Mouse (Mus musculus): ENCODE measurements around the gene Mlxip. TPM values are rescaled to one million over a fixed set of nuclear protein-coding genes. Genes with fewer than 3 reads are reported as not detected.

Mlxip gene
- polyA plus RNA-seq, 1 experiment from 2014 or later, result 23.5 TPM

GRCm38 (mm10) chr5:123413866-123414363 is 19.3 kb downstream of the Mlxip start:
- H3K4me1 ChIP-seq (replicated peaks), result peaks cover 33% of the 10 kb centered on the region
- 85% methylated on average over 2 of the region's 2 CpGs for WGBS
- H3K9me3 ChIP-seq, result peaks cover 4% of the 10 kb centered on the region; the same call in 1 of the 2 replicates
- H3K4me2 ChIP-seq, result no peak overlapping the region
- H3K4me3 ChIP-seq, result no peak overlapping the region
- ATAC-seq (ENCODE audit: low read depth), result no peak
- H3K36me3 ChIP-seq, result peaks cover 15% of the 10 kb centered on the region; the same call in 1 of the 2 replicates
- H3K9ac ChIP-seq, result no peak overlapping the region
- no peaks in the 10 kb centered on the region for H3K27me3 ChIP-seq
- no peak overlapping the region for H3K27ac ChIP-seq (replicated peaks)

DNA sequence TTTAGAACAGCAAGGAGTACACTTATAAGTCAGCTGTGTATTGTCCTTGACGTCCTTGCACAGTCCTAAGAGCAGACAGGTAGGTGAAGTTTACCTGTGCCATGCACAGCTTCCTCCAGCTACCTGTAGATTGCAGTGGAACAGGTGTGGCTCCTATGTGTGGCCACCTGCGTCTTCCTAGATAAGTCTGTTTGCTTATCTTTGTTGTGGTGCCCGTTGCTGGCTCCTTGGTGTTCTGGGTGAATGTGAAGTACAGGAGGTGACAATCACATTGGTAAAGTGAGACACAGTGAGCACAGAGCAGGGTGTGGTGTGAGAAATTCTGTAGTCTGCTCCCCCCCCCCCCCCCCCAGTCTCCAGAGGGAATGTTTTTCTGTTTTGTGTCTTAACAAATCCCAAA is 21.6 kb downstream of the Mlxip start:
- no peak overlapping the region for H3K4me2 ChIP-seq
- no peak overlapping the region; the same call in 1 of the 2 replicates for H3K27ac ChIP-seq (replicated peaks)
- no peak for ATAC-seq (ENCODE audit: low read depth)
- 0 out of 2 replicates have a peak, but pooled peaks cover 5% of the 10 kb centered on the region for H3K36me3 ChIP-seq
- H3K4me3 ChIP-seq, result no peak overlapping the region
- no peaks in the 10 kb centered on the region for H3K9me3 ChIP-seq
- H3K4me1 ChIP-seq (replicated peaks), result peaks cover 41% of the 10 kb centered on the region
- no peaks in the 10 kb centered on the region for H3K27me3 ChIP-seq
- H3K9ac ChIP-seq, result no peak overlapping the region
- 87% methylated on average over 3 of the region's 3 CpGs for WGBS

DNA sequence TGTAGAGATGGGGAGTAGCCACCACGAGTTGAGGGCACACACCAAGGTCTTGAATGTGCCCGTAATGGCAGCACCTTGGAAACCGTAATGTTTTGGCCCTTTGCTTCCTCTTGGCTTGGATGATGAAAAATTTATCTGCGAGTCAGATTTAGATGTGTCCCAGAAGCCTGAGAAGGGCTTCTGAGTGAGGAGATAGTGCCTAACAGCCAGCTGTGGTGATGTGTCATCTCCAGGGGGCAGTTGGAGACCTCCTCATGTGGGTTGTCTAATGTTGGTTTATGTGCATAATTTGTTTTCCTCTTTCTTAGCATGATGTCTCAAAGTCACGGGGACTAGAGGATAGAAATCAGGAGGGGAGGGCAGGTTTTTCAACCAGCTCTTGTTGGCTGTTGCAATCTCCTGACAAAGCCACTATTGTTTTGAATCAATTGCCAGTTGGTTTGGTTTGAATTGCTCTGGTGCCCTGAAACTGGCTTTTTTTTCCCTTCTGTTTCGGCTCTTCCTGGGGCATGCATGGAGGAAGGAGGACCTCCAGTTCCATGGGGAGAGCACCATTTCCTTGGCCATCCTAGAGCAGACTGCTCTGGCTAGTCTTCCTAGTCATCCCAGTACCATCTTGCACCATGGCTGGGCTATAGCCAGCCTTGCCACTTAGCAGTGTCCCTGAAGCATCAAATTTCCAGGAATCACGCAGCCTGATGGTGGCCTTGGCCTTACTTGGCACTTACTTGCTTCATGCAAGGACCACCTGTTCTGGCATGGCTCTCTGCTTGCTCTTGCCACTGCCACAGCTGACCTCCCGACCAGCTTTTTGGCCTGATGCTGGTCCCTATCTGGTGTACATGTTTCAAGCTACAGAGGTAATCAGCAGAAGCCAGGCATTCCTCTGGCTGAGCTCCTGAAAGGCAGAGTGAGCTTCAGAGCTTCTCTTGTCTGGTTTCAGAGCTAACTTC is 22.2 kb downstream of the Mlxip start:
- H3K4me2 ChIP-seq, result no peak overlapping the region
- H3K9me3 ChIP-seq, result no peaks in the 10 kb centered on the region
- H3K27ac ChIP-seq (replicated peaks), result peak overlapping the region; percentile 71
- no peaks in the 10 kb centered on the region for H3K36me3 ChIP-seq
- no peak overlapping the region for H3K9ac ChIP-seq
- ATAC-seq (ENCODE audit: low read depth), result no peak
- H3K4me1 ChIP-seq (replicated peaks), result peaks cover 41% of the 10 kb centered on the region
- no peaks in the 10 kb centered on the region for H3K27me3 ChIP-seq
- no peak overlapping the region for H3K4me3 ChIP-seq
- WGBS, result 58% methylated on average over 8 of the region's 8 CpGs

- H3K4me1 ChIP-seq (replicated peaks), result peaks cover 8% of the 10 kb centered on the region; the same call in 1 of the 2 replicates
- no peak overlapping the region for H3K27ac ChIP-seq (replicated peaks)
- H3K9ac ChIP-seq, result no peak overlapping the region
- H3K4me2 ChIP-seq, result no peak overlapping the region
- 72% methylated on average over 2 of the region's 2 CpGs for WGBS
- ATAC-seq (ENCODE audit: low read depth), result no peak
- no peaks in the 10 kb centered on the region; the same call in 1 of the 2 replicates for H3K36me3 ChIP-seq
- H3K9me3 ChIP-seq, result 0 out of 2 replicates have a peak, but pooled peaks cover 2% of the 10 kb centered on the region
- no peaks in the 10 kb centered on the region for H3K27me3 ChIP-seq
- no peak overlapping the region for H3K4me3 ChIP-seq
These were observed 29.3 kb downstream of the Mlxip start for GRCm38 (mm10) chr5:123423885-123424284.

GRCm38 (mm10) chr5:123427556-123427955 is 33.0 kb downstream of the Mlxip start:
- peaks cover 13% of the 10 kb centered on the region for H3K4me1 ChIP-seq (replicated peaks)
- H3K9me3 ChIP-seq, result 0 out of 2 replicates have a peak, but pooled peaks cover 2% of the 10 kb centered on the region
- no peak overlapping the region for H3K4me3 ChIP-seq
- H3K9ac ChIP-seq, result no peak overlapping the region
- H3K36me3 ChIP-seq, result no peaks in the 10 kb centered on the region; the same call in 1 of the 2 replicates
- WGBS, result 97% methylated on average over 1 of the region's 1 CpGs
- H3K4me2 ChIP-seq, result no peak overlapping the region
- H3K27ac ChIP-seq (replicated peaks), result no peak overlapping the region
- no peaks in the 10 kb centered on the region for H3K27me3 ChIP-seq
- no peak for ATAC-seq (ENCODE audit: low read depth)

- Histone ChIP-seq H3K27me3 (no peaks in the 10 kb centered on the region), H3K27ac (replicated peaks) (peak overlapping the region; percentile 35; the same call in 1 of the 2 replicates), H3K36me3 (no peaks in the 10 kb centered on the region), H3K4me1 (replicated peaks) (peaks cover 27% of the 10 kb centered on the region), H3K4me2 (no peak overlapping the region), H3K4me3 (no peak overlapping the region), H3K9me3 (no peaks in the 10 kb centered on the region), H3K9ac (no peak overlapping the region)
- ATAC-seq (ENCODE audit: low read depth), result no peak
- WGBS, result 68% methylated on average over 13 of the region's 13 CpGs
These were observed 37.1 kb downstream of the Mlxip start for GRCm38 (mm10) chr5:123431524-123432304.

DNA sequence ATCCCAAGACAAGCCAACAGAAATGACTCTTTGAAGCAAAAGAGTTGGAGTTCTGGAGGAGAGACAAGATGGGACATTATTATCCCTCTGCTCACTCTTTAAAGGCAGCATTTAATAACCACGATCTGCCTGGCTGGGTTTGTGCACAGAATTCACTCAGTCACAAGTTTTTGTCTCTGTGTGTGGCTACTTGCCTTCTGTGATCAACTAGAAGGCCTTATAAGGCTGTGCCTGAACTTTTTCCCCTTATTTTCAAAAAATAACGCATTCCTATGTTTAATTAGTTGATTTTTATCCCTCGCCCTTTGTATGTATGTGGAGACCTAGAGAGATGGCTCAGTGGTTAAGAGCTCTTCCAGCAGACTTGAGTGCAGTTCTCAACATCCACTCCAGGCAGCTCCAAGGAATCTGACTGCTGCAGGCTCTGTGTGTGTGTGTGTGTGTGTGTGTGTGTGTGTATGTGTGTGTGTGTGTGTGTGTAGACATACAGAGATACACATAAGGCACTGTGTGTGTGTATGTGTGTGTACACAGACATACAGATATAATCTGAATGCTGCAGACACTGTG is 37.8 kb downstream of the Mlxip start:
- ATAC-seq (ENCODE audit: low read depth), result no peak
- peak overlapping the region; percentile 35 for H3K27ac ChIP-seq (replicated peaks)

GRCm38 (mm10) chr5:123436071-123436779 is 41.6 kb downstream of the Mlxip start:
- H3K4me1 ChIP-seq (replicated peaks), result peaks cover 27% of the 10 kb centered on the region
- no peak overlapping the region for H3K4me3 ChIP-seq
- H3K9ac ChIP-seq, result 0 out of 2 replicates have a peak overlapping the region, but pooled peaks have one; percentile 38
- H3K27ac ChIP-seq (replicated peaks), result 0 out of 2 replicates have a peak overlapping the region, but pooled peaks have one; percentile 18
- H3K27me3 ChIP-seq, result no peaks in the 10 kb centered on the region
- H3K4me2 ChIP-seq, result no peak overlapping the region
- no peak for ATAC-seq (ENCODE audit: low read depth)
- peaks cover 12% of the 10 kb centered on the region for H3K36me3 ChIP-seq
- WGBS, result 66% methylated on average over 8 of the region's 8 CpGs
- H3K9me3 ChIP-seq, result no peaks in the 10 kb centered on the region

More for the DNA sequence above, 37.8 kb downstream of the Mlxip start:
- H3K36me3 ChIP-seq, result no peaks in the 10 kb centered on the region
- 69% methylated on average over 3 of the region's 3 CpGs for WGBS
- H3K4me2 ChIP-seq, result no peak overlapping the region
- H3K27me3 ChIP-seq, result no peaks in the 10 kb centered on the region
- peaks cover 27% of the 10 kb centered on the region for H3K4me1 ChIP-seq (replicated peaks)
- H3K9me3 ChIP-seq, result no peaks in the 10 kb centered on the region
- H3K4me3 ChIP-seq, result no peak overlapping the region
- H3K9ac ChIP-seq, result no peak overlapping the region

DNA sequence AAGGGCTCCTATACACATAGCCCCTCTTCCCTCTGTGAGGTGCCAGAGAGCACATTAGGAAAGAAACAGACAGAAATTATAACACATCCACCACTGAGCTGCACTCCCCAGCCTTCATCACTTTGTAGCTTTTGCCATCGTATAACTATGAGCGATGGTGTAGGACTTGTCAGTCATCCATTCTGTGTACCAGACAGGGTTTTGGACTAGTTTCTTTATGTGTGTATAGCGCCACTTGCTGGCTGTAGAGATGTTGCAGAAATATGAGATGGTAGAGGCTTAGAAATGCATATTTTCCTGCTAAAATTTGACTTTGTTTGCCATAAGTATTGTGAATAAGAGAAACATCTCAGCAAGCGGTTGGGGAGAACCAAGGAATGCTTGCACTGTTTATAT is 42.2 kb downstream of the Mlxip start:
- no peak overlapping the region for H3K4me3 ChIP-seq
- H3K9me3 ChIP-seq, result no peaks in the 10 kb centered on the region
- peaks cover 14% of the 10 kb centered on the region for H3K36me3 ChIP-seq
- H3K27me3 ChIP-seq, result no peaks in the 10 kb centered on the region
- peaks cover 23% of the 10 kb centered on the region for H3K4me1 ChIP-seq (replicated peaks)
- no peak overlapping the region for H3K9ac ChIP-seq
- peak; percentile 40; the same call in 1 of the 2 replicates for ATAC-seq (ENCODE audit: low read depth)
- no peak overlapping the region for H3K4me2 ChIP-seq
- no peak overlapping the region for H3K27ac ChIP-seq (replicated peaks)
- 46% methylated on average over 4 of the region's 4 CpGs for WGBS

DNA sequence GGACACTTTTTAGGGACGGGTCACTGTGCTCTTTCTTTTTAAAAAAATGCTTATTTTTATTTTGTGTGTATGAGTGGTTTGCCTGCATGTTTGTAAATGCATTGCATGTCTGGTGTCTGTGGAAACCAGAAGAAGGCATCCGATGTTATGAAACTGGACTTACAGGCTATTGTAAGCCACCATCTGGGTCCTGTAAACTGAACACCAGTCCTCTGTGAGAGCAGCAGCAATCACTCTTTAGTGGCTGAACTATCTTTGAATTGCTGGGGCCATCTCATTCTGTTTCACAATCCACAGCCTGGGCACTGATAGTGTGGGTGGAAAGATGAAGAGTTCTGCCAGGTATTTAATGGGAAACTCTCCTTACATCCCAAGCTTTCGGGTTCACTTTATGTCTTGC is 43.8 kb downstream of the Mlxip start:
- Histone ChIP-seq H3K27ac (replicated peaks) (no peak overlapping the region), H3K4me2 (no peak overlapping the region), H3K36me3 (peaks cover 28% of the 10 kb centered on the region), H3K27me3 (no peaks in the 10 kb centered on the region), H3K4me3 (no peak overlapping the region), H3K9me3 (no peaks in the 10 kb centered on the region), H3K9ac (no peak overlapping the region), H3K4me1 (replicated peaks) (peaks cover 12% of the 10 kb centered on the region)
- ATAC-seq (ENCODE audit: low read depth), result no peak
- WGBS, result 88% methylated on average over 3 of the region's 3 CpGs

DNA sequence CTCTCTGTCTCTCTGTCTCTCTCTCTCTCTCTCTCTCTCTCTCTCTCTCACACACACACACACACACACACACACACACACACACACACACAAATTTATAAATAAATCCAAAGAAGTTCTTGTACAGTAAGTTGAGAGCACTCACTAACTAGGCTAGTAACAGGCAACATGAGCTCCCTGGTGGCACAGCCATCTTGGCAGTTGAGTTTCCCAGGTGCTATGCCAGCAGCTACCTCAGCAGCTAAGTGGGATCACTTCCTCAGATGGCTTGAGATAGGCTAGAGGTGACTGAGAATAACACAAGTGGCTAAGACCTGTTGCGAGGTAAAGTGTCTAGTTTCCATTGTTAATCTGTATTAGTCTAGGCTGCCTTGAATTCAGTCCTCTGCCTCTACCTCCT is 44.7 kb downstream of the Mlxip start:
- Histone ChIP-seq H3K4me3 (no peak overlapping the region), H3K9ac (no peak overlapping the region), H3K4me1 (replicated peaks) (peaks cover 12% of the 10 kb centered on the region), H3K9me3 (no peaks in the 10 kb centered on the region), H3K27ac (replicated peaks) (no peak overlapping the region), H3K36me3 (peaks cover 36% of the 10 kb centered on the region), H3K4me2 (no peak overlapping the region), H3K27me3 (no peaks in the 10 kb centered on the region)
- ATAC-seq (ENCODE audit: low read depth), result no peak
- 98% methylated on average over 1 of the region's 1 CpGs for WGBS

Data from neural tube, embryonic 13.5 days (tissue).